Mouse (Mus musculus) B cell, adult 67 days (primary cell): Measurements from ENCODE around the gene Prkcd. TPM values are rescaled to one million over a fixed set of nuclear protein-coding genes. Genes with fewer than 3 reads are reported as not detected.

Experiments
- total RNA-seq, 2 experiments: library from RNA; stranded (reverse); gene quantifications; 4 replicates each; pipeline ENCODE4 v1.2.4; 2023

Prkcd gene
- total RNA-seq: 100 to 1,000 TPM; 454 to 541 TPM

GRCm38 (mm10) chr14:30625856-30626726 is at the start of gene Prkcd:
Gene Prkcd (minus strand): TSS chr14:30626210.

GRCm38 (mm10) chr14:30653943-30654659 is 28.1 kb upstream of the Prkcd start, which contains the start of gene Rft1:
Gene Rft1 (plus strand): TSS chr14:30654360.

GRCm38 (mm10) chr14:30548131-30548720 is 77.8 kb downstream of the Prkcd start, which contains the start of gene Tkt:
Gene Tkt (plus strand): TSS chr14:30548359.

Other genes starting within 250 kb of the Prkcd start
- 10 to 100 TPM; 65.9 to 69.9 TPM for gene Dcp1a, start 146.7 kb downstream of the Prkcd start, total RNA-seq
- gene Cacna1d, start 134.8 kb downstream of the Prkcd start, total RNA-seq: 1 to 10 TPM; 7.5 to 7.7 TPM
- gene Tkt, start 77.9 kb downstream of the Prkcd start, total RNA-seq: 100 to 1,000 TPM; 154 to 156 TPM
- gene Rft1, start 28.1 kb upstream of the Prkcd start, total RNA-seq: 10 to 100 TPM; 16.9 to 23.2 TPM
- 10 to 100 TPM; 18.0 to 24.5 TPM for gene Sfmbt1, start 88.6 kb upstream of the Prkcd start, total RNA-seq
- gene Tmem110, start 199.4 kb upstream of the Prkcd start, total RNA-seq: 10 to 100 TPM; 19.9 to 21.2 TPM